Mouse (Mus musculus) limb, embryonic 14.5 days (tissue): ENCODE measurements around the gene Nipal4. TPM values are rescaled to one million over a fixed set of nuclear protein-coding genes. Genes with fewer than 3 reads are reported as not detected.

Source experiments
- ATAC-seq: fragments of 200-750 bp; cut with Nextera tagmentation; 2 replicates; pipeline ENCODE4 v1.8.0; 2017; ENCODE audit warnings: low read depth, moderate number of reproducible peaks, moderate TSS enrichment; ENCODE audit not compliant: low FRiP score
- DNase-seq: peaks from one replicate; pipeline ENCODE4 v3.0.0-alpha.2; 2015; ENCODE audit warnings: low spot score
- H3K27ac ChIP-seq: fragments of 300-500 bp; sonication (generic); replicated peaks from 2 replicates; pipeline ENCODE4 v1.5.1; 2014; ENCODE audit warnings: low read depth, mild to moderate bottlenecking, low read length, moderate library complexity, mixed read lengths
- H3K27me3 ChIP-seq: fragments of 300-500 bp; sonication (generic); 2 replicates; pipeline ENCODE4 v1.6.1; 2014; ENCODE audit warnings: low read length, mixed read lengths; ENCODE audit not compliant: control insufficient read depth, insufficient read depth
- H3K36me3 ChIP-seq: fragments of 300-500 bp; sonication (generic); 2 replicates; pipeline ENCODE4 v1.6.1; 2014; ENCODE audit warnings: mild to moderate bottlenecking, low read length, moderate library complexity, mixed read lengths; ENCODE audit not compliant: control insufficient read depth, insufficient read depth
- H3K4me1 ChIP-seq: fragments of 300-500 bp; sonication (generic); 2 replicates; pipeline ENCODE4 v1.6.1; 2014; ENCODE audit warnings: antibody characterized with exemption, low read length, mixed read lengths; ENCODE audit not compliant: control insufficient read depth, insufficient read depth
- H3K4me2 ChIP-seq: fragments of 300-500 bp; sonication (generic); replicated peaks from 2 replicates; pipeline ENCODE4 v1.6.1; 2014; ENCODE audit warnings: low read depth, mild to moderate bottlenecking, low read length, moderate library complexity; ENCODE audit not compliant: severe bottlenecking
- H3K4me3 ChIP-seq: fragments of 300-500 bp; sonication (generic); replicated peaks from 2 replicates; pipeline ENCODE4 v1.5.1; 2014; ENCODE audit warnings: low read length
- H3K9ac ChIP-seq: fragments of 300-500 bp; sonication (generic); 2 replicates; pipeline ENCODE4 v1.6.1; 2014; ENCODE audit warnings: mild to moderate bottlenecking, low read depth, low read length, moderate library complexity; ENCODE audit not compliant: severe bottlenecking
- H3K9me3 ChIP-seq: fragments of 300-500 bp; sonication (generic); 2 replicates; pipeline ENCODE4 v1.6.1; 2016; ENCODE audit warnings: low read length; ENCODE audit not compliant: control insufficient read depth
- POLR2A ChIP-seq: fragments of 200-500 bp; IDR thresholded peaks from 2 replicates; pipeline ENCODE4 v1.8.0; 2012; ENCODE audit warnings: inconsistent platforms, mild to moderate bottlenecking, moderate library complexity, borderline replicate concordance; ENCODE audit not compliant: insufficient read depth, insufficient read length; ENCODE audit errors: extremely low read depth
- WGBS: fragments of 180-500 bp; shearing (Covaris S2); extraction: QIAGEN DNeasy Blood & Tissue Kit; methylation state at CpG from one replicate; pipeline ENCODE4 v1.1.7; 2014; 5-methylcytosine and 5-hydroxymethylcytosine counted together
- polyA plus RNA-seq, 2 experiments: library from polyadenylated mRNA; depleted of rRNA in 1 of 2; stranded (reverse) in 1 of 2; unstranded in 1 of 2; fragments of >200 nt; fragmentation: Nextera tagmentation in 1 of 2; extraction: Ambion mirVana in 1 of 2; gene quantifications; 2 replicates each; pipeline versions ENCODE4 v1.2.1 to v1.2.3; 2012 to 2014

Nipal4 gene
- polyA plus RNA-seq, 2 experiments = 3.2 to 4.3 TPM

DNA sequence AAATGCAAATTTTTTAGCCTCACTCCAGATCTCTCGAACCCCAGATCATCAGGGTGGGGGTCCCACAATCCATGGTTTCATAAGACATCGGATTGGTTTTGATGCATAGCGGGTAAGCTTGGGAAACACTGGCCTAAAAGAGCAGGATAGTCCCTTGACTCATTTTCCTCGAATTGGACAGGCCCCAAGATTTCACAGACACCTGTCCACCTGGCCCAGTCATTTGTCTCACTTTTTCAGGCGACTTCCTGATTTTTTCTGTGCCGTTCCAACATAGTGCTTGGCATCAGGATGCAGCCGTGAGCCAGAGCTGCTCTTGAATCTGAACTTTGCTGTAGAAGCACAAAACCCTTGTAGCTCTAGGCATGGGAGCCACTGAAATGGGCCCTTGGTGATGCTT, 52.1 kb downstream of the Nipal4 start:
- DNase-seq = no peak
- Histone ChIP-seq H3K4me3 (no peak overlapping the region), H3K9ac (no peak overlapping the region), H3K27ac (no peak overlapping the region), H3K4me2 (no peak overlapping the region), H3K27me3 (no peaks in the 10 kb centered on the region), H3K4me1 (no peaks in the 10 kb centered on the region), H3K9me3 (no peaks in the 10 kb centered on the region), H3K36me3 (peaks cover 24% of the 10 kb centered on the region)
- TF ChIP-seq POLR2A = no peak
- no peak for ATAC-seq
- WGBS = 89% methylated on average over 7 of the region's 7 CpGs

GRCm38 (mm10) chr11:46113211-46113610, 53.1 kb downstream of the Nipal4 start:
- Histone ChIP-seq H3K9ac (no peak overlapping the region), H3K27me3 (no peaks in the 10 kb centered on the region), H3K4me2 (no peak overlapping the region), H3K4me1 (no peaks in the 10 kb centered on the region), H3K9me3 (no peaks in the 10 kb centered on the region), H3K36me3 (peaks cover 13% of the 10 kb centered on the region), H3K4me3 (no peak overlapping the region), H3K27ac (no peak overlapping the region)
- ATAC-seq = no peak
- WGBS = 68% methylated on average over 3 of the region's 3 CpGs
- DNase-seq = no peak
- no peak for TF ChIP-seq POLR2A

- TF ChIP-seq POLR2A = no peak
- Histone ChIP-seq H3K27me3 (no peaks in the 10 kb centered on the region), H3K27ac (no peak overlapping the region), H3K4me1 (no peaks in the 10 kb centered on the region), H3K9me3 (no peaks in the 10 kb centered on the region), H3K4me2 (no peak overlapping the region), H3K9ac (no peak overlapping the region), H3K4me3 (no peak overlapping the region), H3K36me3 (peaks cover 12% of the 10 kb centered on the region)
- no peak for ATAC-seq
- WGBS = 94% methylated on average over 1 of the region's 1 CpGs
- no peak for DNase-seq
Measured at GRCm38 (mm10) chr11:46110945-46111287, 55.4 kb downstream of the Nipal4 start.

DNA sequence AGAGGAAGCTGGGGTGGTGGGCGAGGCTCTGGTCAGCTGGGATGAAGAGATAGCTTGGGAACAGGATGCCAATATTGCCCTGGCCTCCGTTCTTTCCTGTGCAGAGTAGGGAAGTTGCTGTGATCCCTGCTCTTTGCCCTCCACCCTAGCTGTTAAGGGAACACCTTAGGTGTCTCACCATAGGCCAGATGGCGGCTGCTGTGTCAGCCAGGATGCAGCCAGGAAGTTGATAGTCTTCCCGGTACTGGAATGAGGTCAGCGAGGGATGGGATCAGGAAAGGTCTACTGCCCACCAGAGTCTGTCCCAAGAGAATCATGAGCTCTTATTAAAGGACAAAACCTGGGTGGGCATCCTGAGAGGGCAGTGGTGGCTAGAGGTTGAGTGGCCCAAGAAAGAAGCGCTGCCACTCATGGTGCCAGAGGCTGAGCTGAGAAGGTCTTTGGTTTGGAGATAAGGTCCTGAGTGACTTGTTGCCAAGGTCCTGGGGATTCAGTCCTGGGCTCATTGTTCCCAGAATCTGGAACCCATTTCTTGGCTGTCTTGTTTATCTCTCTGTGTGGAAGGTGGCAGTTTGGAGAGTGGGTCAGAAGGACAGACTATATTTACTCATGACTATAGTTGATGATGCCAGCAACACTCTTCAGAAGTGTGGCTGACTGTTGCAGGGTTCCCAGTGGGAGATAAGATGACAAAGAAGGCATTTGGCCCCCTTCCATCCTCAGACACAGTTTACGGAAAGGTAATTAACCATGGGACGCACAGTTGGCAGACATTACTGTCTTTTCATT, 56.0 kb downstream of the Nipal4 start:
- Histone ChIP-seq H3K9ac (no peak overlapping the region), H3K4me1 (no peaks in the 10 kb centered on the region), H3K36me3 (peaks cover 12% of the 10 kb centered on the region), H3K27me3 (no peaks in the 10 kb centered on the region), H3K27ac (no peak overlapping the region), H3K9me3 (no peaks in the 10 kb centered on the region), H3K4me3 (no peak overlapping the region), H3K4me2 (no peak overlapping the region)
- ATAC-seq (no peak), DNase-seq (no peak)
- TF ChIP-seq POLR2A = no peak
- WGBS = 78% methylated on average over 8 of the region's 8 CpGs

DNA sequence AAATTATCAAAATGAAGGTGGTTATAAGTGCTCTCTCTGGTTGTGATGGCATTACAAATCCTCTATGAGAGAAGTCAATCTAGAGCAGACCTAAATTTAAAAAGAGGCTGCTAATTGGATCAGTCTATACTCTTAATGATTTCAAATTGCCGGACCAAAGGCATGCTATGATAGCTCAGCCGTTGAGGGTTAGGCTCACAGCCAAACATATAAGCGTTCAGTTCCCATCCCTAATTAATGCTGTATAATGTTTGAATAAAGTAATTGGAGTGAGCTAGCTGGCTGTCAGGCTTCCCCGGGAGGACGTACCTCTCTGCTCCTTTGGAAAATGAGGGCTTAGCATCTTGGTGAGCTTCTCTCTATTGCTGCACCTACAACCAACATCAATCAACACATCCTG, 57.1 kb downstream of the Nipal4 start:
- H3K27ac ChIP-seq = no peak overlapping the region

More for the DNA sequence above, 57.1 kb downstream of the Nipal4 start:
- WGBS = 91% methylated on average over 5 of the region's 5 CpGs
- Histone ChIP-seq H3K4me1 (no peaks in the 10 kb centered on the region), H3K27me3 (no peaks in the 10 kb centered on the region), H3K4me3 (no peak overlapping the region), H3K4me2 (no peak overlapping the region), H3K9ac (no peak overlapping the region), H3K9me3 (no peaks in the 10 kb centered on the region), H3K36me3 (peaks cover 5% of the 10 kb centered on the region; the same call in 1 of the 2 replicates)
- DNase-seq = no peak
- TF ChIP-seq POLR2A = no peak
- ATAC-seq = no peak
